Mouse (Mus musculus): ENCODE measurements at regions not wholly inside any gene's neighbourhood (a gene's known extent, or its start where the extent isn't known, plus 50 kb on each side); places are given as distances from the start of the nearest gene placed in this dataset. TPM values are rescaled to one million over a fixed set of nuclear protein-coding genes. Genes with fewer than 3 reads are reported as not detected.
"Not testable (repeated sequence)": the region's sequence is repeated elsewhere in the genome, so short reads cannot be mapped to it uniquely, and the experiment has no call there.

- intact Hi-C loops (cut with DNase I) = not testable (repeated sequence)
Observed at GRCm38 (mm10) chr10:130594046-130594734, 97.0 kb upstream of the Vmn2r87 start.

GRCm38 (mm10) chr10:130566426-130566825, 69.2 kb upstream of the Vmn2r87 start:
- intact Hi-C loops (cut with DNase I); DNase-seq: not testable (repeated sequence)

More at GRCm38 (mm10) chr10:130594046-130594734, 97.0 kb upstream of the Vmn2r87 start:
- DNase-seq = peak; percentile 3

- DNase-seq = no peak
- intact Hi-C loops (cut with DNase I) = no loop called here
Observed at GRCm38 (mm10) chr10:130548570-130548969, 51.4 kb upstream of the Vmn2r87 start.

Small RNA genes in the stretch of these regions (microRNA-seq; reads per million reads assigned to microRNA genes)
- not detected for gene Gm26445
